Mouse (Mus musculus): ENCODE measurements around the gene Rab36. TPM values are rescaled to one million over a fixed set of nuclear protein-coding genes. Genes with fewer than 3 reads are reported as not detected.
A peak's percentile ranks its signal among the peaks of the same experiment; 100 is the strongest.

The Rab36 gene
- total RNA-seq, 2 experiments from 2014 or later, result 1.6 to 1.8 TPM

GRCm38 (mm10) chr10:75067446-75067845, 30.6 kb downstream of the Rab36 start:
- no peak for DNase-seq
- intact Hi-C loops (cut with DNase I), result no loop called here

DNA sequence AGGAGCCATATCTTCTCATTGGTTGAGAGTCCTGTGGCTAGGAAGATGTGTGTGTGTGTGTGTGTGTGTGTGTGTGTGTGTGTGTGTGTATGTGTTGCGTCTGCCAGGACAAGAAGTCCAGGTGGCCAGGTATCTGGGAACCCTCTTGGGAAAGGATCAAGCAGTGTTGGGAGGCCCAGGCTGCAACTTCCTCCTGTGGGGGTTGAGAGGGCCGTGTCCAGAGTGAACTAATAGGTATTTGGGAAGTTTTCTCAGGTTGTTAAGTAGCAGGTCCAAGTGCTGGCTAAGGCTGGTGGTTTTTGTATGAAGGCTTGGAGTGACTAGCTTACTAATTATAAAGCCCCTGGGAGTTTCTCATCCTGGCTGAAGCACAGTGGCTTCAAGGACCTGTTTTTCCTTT, 31.2 kb downstream of the Rab36 start:
- intact Hi-C loops (cut with DNase I), result no loop called here
- DNase-seq, result no peak

DNA sequence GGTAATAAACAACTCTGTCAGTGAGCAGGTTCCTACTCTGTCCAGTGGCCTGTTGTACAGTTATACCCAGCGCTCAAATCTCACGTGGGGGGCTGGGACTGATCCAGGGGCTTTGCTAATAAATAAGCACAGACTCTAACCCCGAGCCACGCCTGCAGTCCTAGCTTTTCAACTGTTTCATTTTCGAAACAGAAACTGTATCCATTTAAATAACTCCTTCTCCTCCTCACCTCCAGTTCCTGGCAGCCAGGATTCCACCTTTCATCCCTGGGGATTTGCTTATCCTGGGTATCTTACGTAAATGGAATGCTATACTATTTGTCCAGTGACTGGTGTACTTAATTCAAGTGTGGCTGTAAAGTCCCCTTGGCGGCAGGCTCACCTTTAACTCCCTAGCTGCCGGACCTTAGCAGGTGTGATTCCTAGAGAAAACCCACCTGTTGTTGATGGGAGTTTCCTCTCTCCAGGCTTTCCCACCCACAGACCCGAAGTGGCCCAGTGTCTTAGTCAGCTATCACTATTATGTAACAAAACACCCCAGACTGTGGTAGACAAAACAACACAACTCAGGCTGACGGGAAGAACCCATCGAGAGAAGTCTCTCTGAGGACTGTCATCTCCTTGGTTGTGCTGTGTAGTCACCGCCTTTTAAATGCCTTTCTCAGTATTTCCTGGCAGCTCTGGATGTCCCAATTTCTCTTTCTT, 31.9 kb downstream of the Rab36 start:
- DNase-seq, result no peak
- intact Hi-C loops (cut with DNase I), result no loop called here

GRCm38 (mm10) chr10:75070281-75070976, 33.6 kb downstream of the Rab36 start:
- no peak for DNase-seq
- intact Hi-C loops (cut with DNase I), result no loop called here

GRCm38 (mm10) chr10:75075665-75076064, 38.8 kb downstream of the Rab36 start:
- intact Hi-C loops (cut with DNase I), result no loop called here
- no peak for DNase-seq

DNA sequence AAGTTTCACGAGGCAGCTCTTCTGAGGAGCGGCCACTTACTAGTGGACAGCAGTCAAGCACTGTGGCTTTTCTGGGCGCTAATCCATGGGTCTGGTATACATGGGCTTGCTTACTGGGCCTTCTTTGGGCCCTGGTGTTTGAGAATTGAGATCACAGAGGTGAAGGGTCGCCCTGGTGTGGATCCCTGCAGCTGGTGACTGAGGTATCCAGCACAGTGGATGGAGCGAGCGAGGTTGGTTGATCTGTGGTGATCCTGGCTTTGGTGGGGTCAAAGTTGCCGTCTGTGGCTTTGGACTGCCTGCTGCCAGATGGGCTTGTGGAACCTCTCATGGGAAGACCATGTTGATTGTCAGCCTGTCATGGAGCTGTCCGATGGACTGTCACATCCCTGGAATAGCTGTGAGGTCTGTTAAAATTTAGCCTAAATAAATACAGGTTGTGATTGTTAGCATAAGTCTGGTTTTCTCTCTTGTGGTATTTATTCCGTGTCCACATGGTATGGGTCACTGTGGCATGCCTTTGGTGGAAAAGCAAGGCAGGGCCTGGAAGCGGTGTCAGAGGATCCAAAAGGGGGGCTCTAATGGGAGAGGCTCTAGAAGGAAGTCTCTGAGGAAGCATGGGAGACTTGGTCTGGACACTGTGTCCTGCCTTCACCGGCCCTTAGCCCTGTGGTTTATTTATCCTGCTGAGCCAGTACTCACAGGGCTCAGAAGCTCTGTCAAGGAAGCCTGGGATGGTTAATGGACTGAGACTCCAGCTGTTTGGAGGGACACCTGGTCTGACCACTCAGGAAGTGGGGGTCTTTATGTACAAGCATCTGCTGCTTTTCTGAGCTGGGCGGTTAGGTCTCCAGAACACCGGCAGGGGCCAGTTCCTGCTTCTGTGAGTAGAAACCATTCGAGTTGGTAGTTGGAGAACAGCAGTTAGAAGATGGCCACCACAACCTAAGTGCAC, 41.6 kb downstream of the Rab36 start:
- intact Hi-C loops (cut with DNase I), result no loop called here

DNA sequence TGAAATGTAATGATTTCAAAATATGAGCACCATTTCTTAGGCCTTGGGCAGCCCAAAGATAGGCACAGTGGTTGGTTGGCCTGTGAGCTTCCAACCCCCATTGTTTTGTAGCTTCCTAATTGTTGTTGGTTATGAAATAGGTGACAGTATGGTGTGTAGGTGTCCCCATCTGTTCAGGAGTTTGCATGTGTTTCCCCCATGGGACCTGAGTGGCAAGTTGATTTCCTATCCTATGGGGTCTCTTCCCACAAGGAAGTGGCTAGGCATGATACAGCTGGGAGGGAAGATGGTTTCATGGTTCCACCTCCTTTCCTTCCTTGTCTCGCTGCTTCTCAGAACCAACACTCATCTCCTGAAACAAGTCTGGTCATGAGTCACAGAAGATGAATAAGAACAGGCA, 48.5 kb downstream of the Rab36 start:
- intact Hi-C loops (cut with DNase I), result no loop called here
- no peak for DNase-seq

More for the DNA sequence above, 41.6 kb downstream of the Rab36 start:
- DNase-seq, result no peak

DNA sequence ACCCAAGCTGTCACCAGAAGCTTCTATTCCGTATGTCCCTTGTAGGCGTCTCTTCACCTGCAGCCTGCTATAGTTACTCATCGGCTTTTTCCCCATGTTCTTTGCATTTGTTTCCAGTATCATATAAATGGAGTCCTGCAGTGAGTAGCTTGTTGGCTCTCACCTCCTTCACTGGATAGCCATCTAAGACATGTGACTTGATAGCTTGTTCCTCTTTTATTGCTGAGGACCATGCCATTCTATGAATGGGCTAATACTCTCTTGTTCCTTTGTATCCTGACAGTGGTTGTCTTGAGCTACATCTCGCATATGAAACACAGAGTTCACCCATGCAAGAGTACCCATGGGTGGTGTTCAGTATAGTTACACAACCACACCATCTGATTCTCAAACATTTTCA, 51.6 kb downstream of the Rab36 start:
- DNase-seq, result no peak
- intact Hi-C loops (cut with DNase I), result no loop called here

DNA sequence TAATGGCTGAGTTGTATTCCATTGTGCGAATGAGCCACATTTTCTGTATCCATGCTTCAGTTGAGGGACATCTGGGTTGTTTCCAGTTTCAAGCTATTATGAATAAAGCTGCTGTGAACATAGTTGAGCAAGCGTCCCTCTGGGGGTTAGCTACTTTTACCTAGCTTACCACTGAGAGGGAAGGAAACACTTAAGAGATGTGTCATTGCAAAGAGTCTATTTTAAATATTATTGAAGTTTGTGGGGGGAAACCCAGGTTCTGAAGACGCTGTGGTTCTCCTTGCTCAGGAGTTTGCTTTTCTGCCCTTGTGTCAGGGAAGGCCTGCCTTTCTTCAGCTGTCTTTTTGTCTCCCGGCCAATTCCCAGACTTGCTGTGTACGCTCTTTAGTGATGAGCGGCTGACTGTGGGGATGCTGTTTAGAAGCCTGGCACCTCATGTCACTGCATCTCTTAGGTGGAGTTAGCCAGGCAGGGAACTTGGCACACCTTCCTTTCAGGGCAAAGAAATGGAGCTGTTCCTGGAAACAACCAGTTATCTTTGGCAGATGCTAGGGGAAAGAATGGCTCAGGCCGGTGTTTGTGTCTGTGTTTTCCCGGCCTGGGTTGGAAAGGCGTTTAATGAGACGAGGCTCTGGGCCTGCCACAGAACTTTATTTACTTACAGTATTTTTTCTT, 54.8 kb downstream of the Rab36 start:
- intact Hi-C loops (cut with DNase I), result no loop called here
- peak; percentile 52 to 59 for DNase-seq

DNA sequence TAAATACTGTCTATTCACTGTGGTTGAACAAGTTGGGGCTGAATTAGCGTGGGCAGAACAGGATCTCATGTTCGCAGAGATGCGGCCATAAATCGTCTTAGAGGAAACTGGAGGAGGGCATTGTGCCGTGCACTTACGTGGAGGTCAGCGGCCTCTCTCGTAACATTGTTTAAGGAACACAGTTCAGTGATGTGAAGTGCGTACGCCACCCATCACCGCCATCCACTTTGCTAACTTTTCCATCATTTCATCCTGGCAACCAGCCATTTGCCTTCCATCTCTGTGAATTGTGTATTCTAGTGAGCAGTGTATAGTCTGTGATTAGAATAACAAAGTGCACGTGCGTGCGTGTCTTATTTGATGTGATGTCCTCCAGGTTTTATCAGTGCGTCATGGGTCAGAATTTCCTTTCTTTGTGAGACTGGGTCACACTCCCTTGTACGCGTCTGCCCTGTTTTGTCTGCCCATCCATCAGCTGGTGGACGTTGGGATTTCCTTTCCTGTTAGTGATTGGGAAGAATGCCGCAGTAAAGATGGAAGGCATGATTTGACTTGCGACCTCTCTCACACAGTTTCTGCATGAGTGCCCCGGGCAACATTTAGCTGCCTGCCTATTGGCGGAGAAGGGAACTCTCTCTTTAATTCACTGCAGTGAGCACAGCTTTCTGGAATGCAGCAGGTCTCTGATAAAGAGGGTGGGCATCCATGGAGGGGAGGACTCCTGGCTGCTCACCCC, 56.6 kb downstream of the Rab36 start:
- DNase-seq, result no peak
- intact Hi-C loops (cut with DNase I), result no loop called here

GRCm38 (mm10) chr10:75094338-75094737, 57.5 kb downstream of the Rab36 start:
- no peak for DNase-seq
- intact Hi-C loops (cut with DNase I), result no loop called here

- intact Hi-C loops (cut with DNase I), result no loop called here
- DNase-seq, result no peak
Measured at GRCm38 (mm10) chr10:75095216-75095615, 58.4 kb downstream of the Rab36 start.

DNA sequence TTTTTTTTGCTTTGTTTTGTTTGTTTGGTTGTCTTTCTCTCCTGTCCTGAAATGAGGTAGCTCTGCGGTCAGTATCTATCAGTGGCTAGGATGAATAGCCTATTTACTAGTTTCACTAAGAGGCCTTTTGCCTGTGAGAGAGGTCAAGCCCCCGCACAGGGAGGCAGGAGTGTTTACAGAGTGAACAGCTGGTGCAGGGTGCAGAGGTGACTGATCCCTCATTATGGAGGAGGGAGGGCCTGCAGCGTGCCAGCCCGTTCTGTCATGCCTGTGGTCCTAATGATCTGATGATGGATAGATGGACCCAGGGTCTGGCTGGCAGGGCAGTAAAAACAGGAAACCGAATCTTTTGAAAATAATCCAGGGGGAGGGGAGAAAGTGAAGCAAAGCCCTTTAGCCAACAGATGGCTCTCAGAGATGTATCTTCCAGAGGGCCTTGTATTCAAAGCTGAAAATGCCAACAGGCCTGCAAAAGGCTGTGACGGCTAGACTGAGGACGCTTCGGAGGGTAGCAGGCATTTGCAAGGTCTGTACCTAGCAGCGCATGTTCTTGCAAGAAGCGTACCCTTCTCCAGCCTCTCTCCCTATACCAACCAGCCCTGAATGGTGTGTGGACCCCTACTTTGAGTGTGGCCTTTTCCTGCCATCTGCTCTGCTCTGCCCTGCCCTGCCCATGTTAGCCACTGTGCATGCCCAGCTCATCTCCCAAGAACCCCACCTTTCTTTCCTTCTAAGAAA, 61.8 kb downstream of the Rab36 start:
- intact Hi-C loops (cut with DNase I), result no loop called here
- no peak for DNase-seq

- peak; percentile 38 to 41 for DNase-seq
Measured at GRCm38 (mm10) chr10:75100298-75100697, 63.4 kb downstream of the Rab36 start.

DNA sequence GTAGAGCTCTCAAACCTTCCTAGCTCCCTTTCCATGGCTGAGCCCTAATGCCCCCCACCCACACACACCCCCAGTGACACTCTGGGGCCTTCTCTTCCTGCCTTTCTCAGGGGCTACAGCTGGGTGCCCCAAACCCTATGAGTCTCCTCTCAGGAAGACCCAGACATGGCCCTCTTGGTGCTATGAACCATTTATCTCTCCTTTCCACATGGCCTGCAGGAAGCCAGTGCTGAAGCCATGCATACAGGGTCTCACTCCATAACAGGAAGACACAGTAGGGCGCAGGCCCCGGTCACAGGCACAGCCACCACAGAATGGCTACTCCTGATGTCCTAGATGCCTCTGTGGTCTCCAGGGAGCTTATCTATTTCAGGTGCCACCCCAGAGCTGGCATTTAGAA, 66.6 kb downstream of the Rab36 start:
- DNase-seq, result no peak
- intact Hi-C loops (cut with DNase I), result loop anchor here (5.0 kb wide), 1 partner anchor 44 kb away; no protein-coding TSS in a partner anchor

More at GRCm38 (mm10) chr10:75100298-75100697, 63.4 kb downstream of the Rab36 start:
- intact Hi-C loops (cut with DNase I), result loop anchor here (5.0 kb wide), 1 partner anchor 47 kb away; no protein-coding TSS in a partner anchor
